Mouse (Mus musculus) kidney, postnatal 36 days (tissue): ENCODE measurements at regions not wholly inside any gene's neighbourhood (a gene's known extent, or its start where the extent isn't known, plus 50 kb on each side); places are given as distances from the start of the nearest gene placed in this dataset.

Experiments used
- DNase-seq, 2 experiments: peaks; one replicate each; pipeline ENCODE4 v3.0.0; 2021 to 2022; ENCODE audit warnings: mixed read lengths in 2 of 2

DNA sequence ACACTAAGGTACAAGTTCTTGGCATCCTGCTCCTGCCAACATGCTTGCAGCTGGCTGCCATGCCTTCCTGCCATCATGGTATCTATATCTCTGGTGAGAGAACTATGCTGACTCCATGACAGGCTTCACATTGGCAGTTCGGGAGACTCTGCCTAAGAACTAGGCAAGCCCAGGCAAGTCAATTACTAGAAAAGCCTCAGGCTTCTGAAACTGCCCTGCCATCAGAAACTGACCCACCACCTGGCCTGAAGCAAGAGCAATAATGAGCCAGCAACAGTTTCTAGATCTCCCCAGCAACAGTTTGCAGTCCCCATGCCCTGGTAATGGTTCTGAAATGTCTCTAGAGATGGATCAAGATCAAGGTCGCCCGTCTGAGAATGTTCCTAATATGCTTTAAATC is 280.8 kb downstream of the Rnf152 start:
- DNase-seq = no peak

DNA sequence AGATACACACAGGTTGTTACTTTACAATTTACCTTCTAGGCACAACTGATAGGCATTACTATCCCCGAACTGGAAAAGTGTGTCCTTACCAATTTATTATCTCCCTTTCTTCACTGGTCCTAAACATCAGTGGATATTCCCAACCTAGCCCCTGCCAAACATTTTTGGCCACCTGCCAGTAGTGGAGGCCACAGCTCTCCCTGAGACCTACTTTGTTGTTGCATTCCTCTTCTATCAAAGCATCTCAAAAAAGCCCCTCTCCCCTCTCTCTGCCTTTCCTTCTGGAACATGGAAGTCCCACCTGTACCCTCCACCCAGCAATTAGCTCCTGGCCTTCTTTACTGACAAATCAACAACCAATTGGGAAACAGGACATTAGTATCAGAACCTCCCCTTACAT is 282.2 kb downstream of the Rnf152 start:
- peak in 1 of 2 experiments; percentile 18 for DNase-seq

DNA sequence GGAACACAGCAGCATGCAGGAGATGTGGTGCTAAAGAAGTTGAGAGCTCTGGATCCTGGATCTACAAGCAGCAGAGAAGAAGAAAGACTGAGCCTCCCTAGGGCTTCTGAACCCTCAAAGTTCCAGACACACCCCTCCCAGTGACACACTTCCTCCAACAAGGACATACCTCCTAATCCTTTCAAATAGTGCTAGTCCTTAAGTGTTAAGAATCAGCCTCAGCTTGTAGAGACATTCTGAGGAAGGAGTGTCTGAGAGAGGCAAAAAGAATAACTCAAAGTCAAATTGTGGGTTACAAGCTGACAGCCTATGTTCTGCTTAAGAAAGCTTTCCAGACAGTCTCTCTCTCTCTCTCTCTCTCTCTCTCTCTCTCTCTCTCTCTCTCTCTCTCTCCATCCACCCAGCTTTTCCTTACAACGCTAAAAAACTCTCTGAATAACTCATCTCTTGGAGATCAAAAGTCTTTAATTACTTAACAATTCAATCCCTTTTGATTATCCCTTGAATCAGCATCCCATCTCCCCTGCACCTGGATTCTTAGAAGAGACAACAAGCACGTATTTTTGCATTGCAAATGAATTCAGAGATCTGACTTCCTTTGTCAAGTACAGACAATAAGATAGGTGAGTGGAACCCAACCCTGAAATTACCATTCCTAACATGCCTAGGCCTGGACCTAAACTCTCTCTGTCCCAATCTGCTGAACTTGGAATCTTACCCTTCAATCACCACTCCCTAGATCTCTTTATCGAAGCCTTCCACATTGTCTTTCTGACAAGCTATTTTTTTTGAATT is 285.7 kb downstream of the Rnf152 start:
- no peak for DNase-seq

DNA sequence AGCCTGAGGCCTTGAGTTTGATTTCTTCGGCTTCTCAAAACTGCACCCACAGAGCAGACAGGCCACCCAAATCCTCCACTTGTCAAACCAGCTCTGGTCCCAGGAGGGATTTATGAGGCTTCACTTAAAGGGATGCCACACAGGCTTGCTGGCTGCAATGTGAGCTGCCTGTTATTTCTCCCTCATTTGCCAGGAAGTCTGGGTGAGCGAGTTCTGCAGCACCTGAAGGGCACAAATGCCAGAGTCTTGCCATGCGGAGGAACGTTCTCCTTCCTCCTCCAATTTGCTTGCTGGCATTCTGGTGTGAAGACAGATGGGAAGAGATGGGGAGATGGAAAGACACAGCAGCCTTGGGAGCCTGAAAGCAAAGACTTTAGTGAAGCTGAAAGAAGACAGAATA is 288.6 kb downstream of the Rnf152 start:
- DNase-seq = no peak

DNA sequence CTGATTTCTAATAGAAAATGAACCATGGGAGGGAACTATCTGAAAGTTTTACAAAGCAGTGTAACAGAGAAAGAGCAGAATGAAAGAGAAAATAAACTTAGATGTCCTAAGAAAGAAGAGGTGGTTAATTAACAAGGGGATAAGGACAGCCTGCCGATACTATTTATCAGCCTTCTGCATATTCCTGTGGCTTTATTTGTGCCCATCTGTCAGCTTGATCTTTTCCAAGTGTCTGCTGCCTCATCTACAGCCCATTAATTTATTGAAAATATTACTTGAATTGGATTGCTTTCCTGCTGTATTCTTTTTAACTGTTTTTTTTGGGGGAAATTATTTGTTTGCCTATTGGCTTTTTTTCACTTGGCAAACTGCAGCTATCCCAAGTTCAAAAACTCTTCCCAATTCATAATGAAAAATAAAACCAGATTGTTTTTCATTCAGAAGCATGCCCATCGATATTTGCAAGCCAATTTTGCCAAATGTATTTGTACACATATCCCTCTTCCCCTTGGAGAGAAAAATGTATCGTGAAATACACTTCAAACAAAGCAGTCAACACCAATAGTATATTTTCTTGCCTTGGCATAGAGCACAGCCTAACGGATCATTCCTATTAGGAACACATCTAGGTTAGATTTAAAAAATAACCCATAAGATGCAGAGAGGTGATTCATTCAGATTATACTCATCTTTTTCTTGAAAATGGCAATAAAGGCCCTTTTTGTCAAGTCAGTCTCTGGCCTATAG is 289.3 kb downstream of the Rnf152 start:
- no peak for DNase-seq

DNA sequence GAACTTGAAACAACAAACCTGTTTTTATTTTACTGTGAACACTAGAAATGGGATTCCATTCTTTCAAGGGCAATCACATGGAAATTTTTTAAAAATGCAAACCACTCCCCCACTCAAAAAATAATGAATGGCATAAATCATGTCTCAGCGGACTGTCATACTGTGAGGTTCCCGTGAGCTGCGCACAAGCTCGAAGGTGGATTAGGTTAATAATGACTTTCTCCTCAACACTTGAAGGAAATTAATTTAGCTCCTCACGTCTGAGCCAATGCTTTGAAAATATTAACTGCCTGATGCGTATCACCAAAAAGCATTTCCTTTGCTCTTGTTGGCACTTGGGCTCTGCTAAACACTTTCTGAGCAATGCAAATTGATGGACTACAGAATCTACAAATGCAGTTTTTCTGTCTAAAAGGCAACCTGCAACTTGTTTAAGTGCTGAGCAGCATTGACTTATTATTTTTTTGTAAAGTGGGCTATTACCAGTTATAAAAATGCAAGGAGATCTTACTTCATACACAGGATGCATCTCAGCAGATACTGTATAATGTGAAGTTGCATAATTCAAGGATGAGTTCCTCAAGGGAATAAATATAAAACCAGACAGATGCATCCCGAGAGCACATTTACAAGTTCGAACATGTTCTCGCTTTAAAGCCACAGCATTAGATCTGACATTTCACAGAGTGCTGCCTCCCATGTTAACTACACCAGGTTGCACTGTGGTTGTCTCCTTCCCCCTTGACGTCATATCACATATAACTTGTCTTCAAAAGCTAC is 282.4 kb downstream of the Cdh20 start:
- no peak for DNase-seq
